Mouse (Mus musculus): ENCODE measurements around the gene Elf2. TPM values are rescaled to one million over a fixed set of nuclear protein-coding genes. Genes with fewer than 3 reads are reported as not detected.

Elf2 gene
- total RNA-seq, 1 experiment = 26.7 TPM

GRCm38 (mm10) chr3:51234752-51235055 lies 105.8 kb downstream of the Elf2 start:
- Histone ChIP-seq H3K9ac (ENCODE audit: insufficient read depth, low read depth, low read length, poor library complexity, severe bottlenecking) (no peak overlapping the region), H3K36me3 (ENCODE audit: control insufficient read depth, insufficient read depth, low read length, poor library complexity, severe bottlenecking) (peaks cover 5% of the 10 kb centered on the region), H3K9me3 (ENCODE audit: control insufficient read depth, insufficient read depth, low read depth, low read length) (no peaks in the 10 kb centered on the region), H3K27ac (ENCODE audit: insufficient read depth, low read depth, low read length, poor library complexity, severe bottlenecking) (no peak overlapping the region), H3K4me1 (ENCODE audit: control insufficient read depth in 2 of 2, insufficient read depth in 2 of 2, low read length in 2 of 2, poor library complexity in 1 of 2) (peaks cover 9 to 12% of the 10 kb centered on the region in 2 experiments; a peak in 3 of 4 replicates), H3K4me3 (ENCODE audit: insufficient read depth in 1 of 2, low read depth in 1 of 2, low read length in 2 of 2, poor library complexity in 1 of 2, severe bottlenecking in 1 of 2) (no peak overlapping the region; a peak in 1 of 4 replicates)
- in situ Hi-C loops (cut with MboI; ENCODE audit: low sequenced_read_pairs in 2 of 2, unreplicated experiment in 2 of 2) = loop anchor here in 1 of 2 experiments (10.0 kb wide), 1 partner anchor 120 kb away; no protein-coding TSS in a partner anchor
- TF ChIP-seq HCFC1 (IDR thresholded peaks at IDR 0.05; ENCODE audit: borderline replicate concordance, insufficient read depth, low read length) = no peak
- no peak for TF ChIP-seq ZC3H11A (IDR thresholded peaks at IDR 0.05; ENCODE audit: borderline replicate concordance, low read depth, low read length)
- no peak for TF ChIP-seq ZNF384 (IDR thresholded peaks at IDR 0.05; ENCODE audit: low read depth, low read length)
- TF ChIP-seq MAFK (IDR thresholded peaks at IDR 0.05; ENCODE audit: insufficient read depth, low read depth, low read length) = no peak
- no peak for TF ChIP-seq CHD2 (IDR thresholded peaks at IDR 0.05; ENCODE audit: low read depth, low read length)
- no peak for DNase-seq (ENCODE audit: low read depth, low spot score)

GRCm38 (mm10) chr3:51233918-51234751 lies 106.3 kb downstream of the Elf2 start:
- H3K36me3 ChIP-seq (ENCODE audit: control insufficient read depth, insufficient read depth, low read length, poor library complexity, severe bottlenecking) = peaks cover 6% of the 10 kb centered on the region
- no peaks in the 10 kb centered on the region for H3K9me3 ChIP-seq (ENCODE audit: control insufficient read depth, insufficient read depth, low read depth, low read length)
- in situ Hi-C loops (cut with MboI; ENCODE audit: low sequenced_read_pairs in 2 of 2, unreplicated experiment in 2 of 2) = loop anchor here in 1 of 2 experiments (10.0 kb wide), 1 partner anchor 121 kb away; no protein-coding TSS in a partner anchor
- H3K4me3 ChIP-seq (ENCODE audit: insufficient read depth in 1 of 2, low read depth in 1 of 2, low read length in 2 of 2, poor library complexity in 1 of 2, severe bottlenecking in 1 of 2) = no peak overlapping the region; a peak in 1 of 4 replicates
- no peak overlapping the region for H3K9ac ChIP-seq (ENCODE audit: insufficient read depth, low read depth, low read length, poor library complexity, severe bottlenecking)
- H3K27ac ChIP-seq (ENCODE audit: insufficient read depth, low read depth, low read length, poor library complexity, severe bottlenecking) = no peak overlapping the region
- no peak for TF ChIP-seq CHD2 (IDR thresholded peaks at IDR 0.05; ENCODE audit: low read depth, low read length)
- 0 out of 2 replicates have a peak, but pooled peaks have one; percentile 43 for TF ChIP-seq ZC3H11A (IDR thresholded peaks at IDR 0.05; ENCODE audit: borderline replicate concordance, low read depth, low read length)
- peaks cover 9 to 12% of the 10 kb centered on the region in 2 experiments; a peak in 3 of 4 replicates for H3K4me1 ChIP-seq (ENCODE audit: control insufficient read depth in 2 of 2, insufficient read depth in 2 of 2, low read length in 2 of 2, poor library complexity in 1 of 2)
- peak; percentile 87 for DNase-seq (ENCODE audit: low read depth, low spot score)

DNA sequence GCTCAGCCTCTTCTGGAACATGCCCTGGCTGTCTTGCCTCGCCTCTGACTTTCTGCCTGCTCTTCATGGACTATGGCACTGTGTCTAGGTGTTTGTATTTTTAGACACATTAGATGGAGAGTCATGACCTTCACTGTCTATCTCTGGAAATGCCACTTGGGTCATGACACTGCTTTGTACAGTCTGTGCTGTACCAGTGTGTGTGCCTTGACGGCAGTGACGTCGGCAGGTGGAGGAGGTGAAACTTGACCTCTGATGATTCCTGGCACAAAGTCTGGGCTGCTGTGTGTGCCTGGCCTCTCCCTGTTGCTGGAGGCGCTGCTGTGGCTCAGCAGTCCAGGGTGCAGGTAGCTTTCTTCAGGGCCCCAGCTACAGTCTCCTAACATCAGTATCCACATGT lies 107.0 kb downstream of the Elf2 start:
- in situ Hi-C loops (cut with MboI; ENCODE audit: low sequenced_read_pairs in 2 of 2, unreplicated experiment in 2 of 2) = loop anchor here in 1 of 2 experiments (10.0 kb wide), 1 partner anchor 121 kb away; no protein-coding TSS in a partner anchor
- Histone ChIP-seq H3K4me1 (ENCODE audit: control insufficient read depth in 2 of 2, insufficient read depth in 2 of 2, low read length in 2 of 2, poor library complexity in 1 of 2) (peaks cover 10 to 14% of the 10 kb centered on the region in 2 experiments), H3K36me3 (ENCODE audit: control insufficient read depth, insufficient read depth, low read length, poor library complexity, severe bottlenecking) (peaks cover 9% of the 10 kb centered on the region), H3K9ac (ENCODE audit: insufficient read depth, low read depth, low read length, poor library complexity, severe bottlenecking) (no peak overlapping the region), H3K9me3 (ENCODE audit: control insufficient read depth, insufficient read depth, low read depth, low read length) (no peaks in the 10 kb centered on the region), H3K27ac (ENCODE audit: insufficient read depth, low read depth, low read length, poor library complexity, severe bottlenecking) (no peak overlapping the region), H3K4me3 (ENCODE audit: insufficient read depth in 1 of 2, low read depth in 1 of 2, low read length in 2 of 2, poor library complexity in 1 of 2, severe bottlenecking in 1 of 2) (no peak overlapping the region)
- no peak for TF ChIP-seq MAFK (IDR thresholded peaks at IDR 0.05; ENCODE audit: insufficient read depth, low read depth, low read length)
- no peak for TF ChIP-seq ZNF384 (IDR thresholded peaks at IDR 0.05; ENCODE audit: low read depth, low read length)
- TF ChIP-seq ZC3H11A (IDR thresholded peaks at IDR 0.05; ENCODE audit: borderline replicate concordance, low read depth, low read length) = no peak
- no peak for TF ChIP-seq HCFC1 (IDR thresholded peaks at IDR 0.05; ENCODE audit: borderline replicate concordance, insufficient read depth, low read length)
- no peak for TF ChIP-seq CHD2 (IDR thresholded peaks at IDR 0.05; ENCODE audit: low read depth, low read length)
- DNase-seq (ENCODE audit: low read depth, low spot score) = no peak

DNA sequence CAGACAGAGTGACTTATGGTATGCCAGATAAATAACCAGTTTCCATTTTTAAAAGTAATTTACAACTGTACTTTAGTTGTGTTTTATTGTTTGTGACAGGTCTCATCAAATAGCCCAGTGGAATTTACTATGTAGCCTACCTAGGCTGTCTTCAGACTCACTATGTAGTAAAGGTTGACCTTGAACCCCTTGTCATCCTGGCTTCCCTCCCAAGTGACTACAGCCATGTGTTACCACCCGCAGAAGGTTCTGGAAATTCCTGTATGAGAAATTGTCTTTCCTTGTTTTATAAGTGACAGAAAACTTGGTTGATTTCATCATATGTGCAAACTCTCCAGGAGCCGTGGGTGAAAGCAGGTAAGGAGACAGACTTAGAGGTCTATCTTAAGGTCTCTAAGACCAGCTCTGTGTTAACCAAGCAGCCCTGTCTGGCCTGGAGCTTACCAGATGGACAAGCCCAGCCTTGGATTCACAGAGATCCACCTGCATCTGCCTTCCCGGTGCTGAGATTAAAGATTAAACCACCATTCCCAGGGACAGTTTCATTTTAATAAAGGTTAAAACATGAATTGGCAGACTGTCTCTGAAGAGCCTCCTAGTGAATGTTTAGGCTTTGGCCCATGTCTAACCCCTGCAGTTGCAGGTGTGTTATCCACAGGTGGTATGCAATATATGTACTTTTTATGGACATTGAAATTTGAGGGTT lies 108.1 kb downstream of the Elf2 start:
- in situ Hi-C loops (cut with MboI; ENCODE audit: low sequenced_read_pairs in 2 of 2, unreplicated experiment in 2 of 2) = loop anchor here in 1 of 2 experiments (10.0 kb wide), 1 partner anchor 122 kb away; no protein-coding TSS in a partner anchor
- no peak overlapping the region for H3K27ac ChIP-seq (ENCODE audit: insufficient read depth, low read depth, low read length, poor library complexity, severe bottlenecking)
- no peak for DNase-seq (ENCODE audit: low read depth, low spot score)
- no peak overlapping the region for H3K9ac ChIP-seq (ENCODE audit: insufficient read depth, low read depth, low read length, poor library complexity, severe bottlenecking)
- TF ChIP-seq HCFC1 (IDR thresholded peaks at IDR 0.05; ENCODE audit: borderline replicate concordance, insufficient read depth, low read length) (no peak), MAFK (IDR thresholded peaks at IDR 0.05; ENCODE audit: insufficient read depth, low read depth, low read length) (no peak), CHD2 (IDR thresholded peaks at IDR 0.05; ENCODE audit: low read depth, low read length) (no peak), ZC3H11A (IDR thresholded peaks at IDR 0.05; ENCODE audit: borderline replicate concordance, low read depth, low read length) (no peak), ZNF384 (IDR thresholded peaks at IDR 0.05; ENCODE audit: low read depth, low read length) (no peak)
- H3K4me3 ChIP-seq (ENCODE audit: insufficient read depth in 1 of 2, low read depth in 1 of 2, low read length in 2 of 2, poor library complexity in 1 of 2, severe bottlenecking in 1 of 2) = no peak overlapping the region
- H3K4me1 ChIP-seq (ENCODE audit: control insufficient read depth in 2 of 2, insufficient read depth in 2 of 2, low read length in 2 of 2, poor library complexity in 1 of 2) = peaks cover 11 to 13% of the 10 kb centered on the region in 2 experiments
- H3K9me3 ChIP-seq (ENCODE audit: control insufficient read depth, insufficient read depth, low read depth, low read length) = no peaks in the 10 kb centered on the region
- H3K36me3 ChIP-seq (ENCODE audit: control insufficient read depth, insufficient read depth, low read length, poor library complexity, severe bottlenecking) = peaks cover 9% of the 10 kb centered on the region

All from ES-E14 (cell line).